Mouse (Mus musculus): ENCODE measurements around the gene Ryr2. TPM values are rescaled to one million over a fixed set of nuclear protein-coding genes. Genes with fewer than 3 reads are reported as not detected.

The Ryr2 gene
- total and polyA plus RNA-seq, 2 experiments = under 0.01 TPM; not detected in 1

GRCm38 (mm10) chr13:11926720-11927500 lies 179.8 kb downstream of the Ryr2 start:
- DNase-seq (ENCODE audit: extremely low read depth, low read depth, low spot score) = no peak
- Histone ChIP-seq H3K9ac (ENCODE audit: low read depth, low read length) (no peak overlapping the region), H3K79me2 (ENCODE audit: control insufficient read depth, insufficient read depth, low read length) (no peaks in the 10 kb centered on the region), H3K36me3 (ENCODE audit: control insufficient read depth, insufficient read depth, low read length) (no peaks in the 10 kb centered on the region), H3K27ac (replicated peaks; ENCODE audit: insufficient read depth, low read depth, low read length) (no peak overlapping the region), H3K27me3 (ENCODE audit: control insufficient read depth, insufficient read depth, low read length) (no peaks in the 10 kb centered on the region), H3K4me1 (ENCODE audit: control insufficient read depth, insufficient read depth, low read length) (no peaks in the 10 kb centered on the region), H3K4me3 (ENCODE audit: insufficient read depth, low read depth, low read length) (no peak overlapping the region)
- WGBS = 84% methylated on average over 11 of the region's 11 CpGs
- TF ChIP-seq CTCF (IDR thresholded peaks at IDR 0.05; ENCODE audit: low read depth, low read length) (no peak), POLR2A (IDR thresholded peaks at IDR 0.05; ENCODE audit: extremely low read depth, insufficient read depth, low read length) (no peak)

- no peak overlapping the region for H3K4me3 ChIP-seq (ENCODE audit: insufficient read depth, low read depth, low read length)
- H3K9ac ChIP-seq (ENCODE audit: low read depth, low read length) = no peak overlapping the region
- H3K4me1 ChIP-seq (ENCODE audit: control insufficient read depth, insufficient read depth, low read length) = no peaks in the 10 kb centered on the region
- no peaks in the 10 kb centered on the region for H3K36me3 ChIP-seq (ENCODE audit: control insufficient read depth, insufficient read depth, low read length)
- no peak overlapping the region for H3K27ac ChIP-seq (replicated peaks; ENCODE audit: insufficient read depth, low read depth, low read length)
- no peak for DNase-seq (ENCODE audit: extremely low read depth, low read depth, low spot score)
- 94% methylated on average over 2 of the region's 2 CpGs for WGBS
- TF ChIP-seq POLR2A (IDR thresholded peaks at IDR 0.05; ENCODE audit: extremely low read depth, insufficient read depth, low read length) (no peak), CTCF (IDR thresholded peaks at IDR 0.05; ENCODE audit: low read depth, low read length) (no peak)
- H3K27me3 ChIP-seq (ENCODE audit: control insufficient read depth, insufficient read depth, low read length) = no peaks in the 10 kb centered on the region
- no peaks in the 10 kb centered on the region for H3K79me2 ChIP-seq (ENCODE audit: control insufficient read depth, insufficient read depth, low read length)
Observed at GRCm38 (mm10) chr13:11926215-11926614, 180.5 kb downstream of the Ryr2 start.

- 85% methylated on average over 3 of the region's 3 CpGs for WGBS
- H3K27ac ChIP-seq (replicated peaks; ENCODE audit: insufficient read depth, low read depth, low read length) = no peak overlapping the region
- H3K4me3 ChIP-seq (ENCODE audit: insufficient read depth, low read depth, low read length) = no peak overlapping the region
- no peaks in the 10 kb centered on the region for H3K36me3 ChIP-seq (ENCODE audit: control insufficient read depth, insufficient read depth, low read length)
- DNase-seq (ENCODE audit: extremely low read depth, low read depth, low spot score) = no peak
- TF ChIP-seq CTCF (IDR thresholded peaks at IDR 0.05; ENCODE audit: low read depth, low read length) (no peak), POLR2A (IDR thresholded peaks at IDR 0.05; ENCODE audit: extremely low read depth, insufficient read depth, low read length) (no peak)
- H3K27me3 ChIP-seq (ENCODE audit: control insufficient read depth, insufficient read depth, low read length) = no peaks in the 10 kb centered on the region
- H3K4me1 ChIP-seq (ENCODE audit: control insufficient read depth, insufficient read depth, low read length) = no peaks in the 10 kb centered on the region
- no peaks in the 10 kb centered on the region for H3K79me2 ChIP-seq (ENCODE audit: control insufficient read depth, insufficient read depth, low read length)
- no peak overlapping the region for H3K9ac ChIP-seq (ENCODE audit: low read depth, low read length)
Observed at GRCm38 (mm10) chr13:11924732-11925131, 182.0 kb downstream of the Ryr2 start.

- Histone ChIP-seq H3K27ac (replicated peaks; ENCODE audit: insufficient read depth, low read depth, low read length) (no peak overlapping the region), H3K4me3 (ENCODE audit: insufficient read depth, low read depth, low read length) (no peak overlapping the region), H3K4me1 (ENCODE audit: control insufficient read depth, insufficient read depth, low read length) (no peaks in the 10 kb centered on the region), H3K27me3 (ENCODE audit: control insufficient read depth, insufficient read depth, low read length) (no peaks in the 10 kb centered on the region), H3K9ac (ENCODE audit: low read depth, low read length) (no peak overlapping the region), H3K79me2 (ENCODE audit: control insufficient read depth, insufficient read depth, low read length) (no peaks in the 10 kb centered on the region), H3K36me3 (ENCODE audit: control insufficient read depth, insufficient read depth, low read length) (no peaks in the 10 kb centered on the region)
- TF ChIP-seq POLR2A (IDR thresholded peaks at IDR 0.05; ENCODE audit: extremely low read depth, insufficient read depth, low read length) (no peak), CTCF (IDR thresholded peaks at IDR 0.05; ENCODE audit: low read depth, low read length) (no peak)
- 91% methylated on average over 1 of the region's 1 CpGs for WGBS
- no peak for DNase-seq (ENCODE audit: extremely low read depth, low read depth, low spot score)
Observed at GRCm38 (mm10) chr13:11920495-11920894, 186.2 kb downstream of the Ryr2 start.

GRCm38 (mm10) chr13:11919448-11919847 lies 187.3 kb downstream of the Ryr2 start:
- TF ChIP-seq POLR2A (IDR thresholded peaks at IDR 0.05; ENCODE audit: extremely low read depth, insufficient read depth, low read length) = no peak
- no peak for TF ChIP-seq CTCF (IDR thresholded peaks at IDR 0.05; ENCODE audit: low read depth, low read length)
- H3K36me3 ChIP-seq (ENCODE audit: control insufficient read depth, insufficient read depth, low read length) = no peaks in the 10 kb centered on the region
- no peaks in the 10 kb centered on the region for H3K79me2 ChIP-seq (ENCODE audit: control insufficient read depth, insufficient read depth, low read length)
- H3K27ac ChIP-seq (replicated peaks; ENCODE audit: insufficient read depth, low read depth, low read length) = no peak overlapping the region
- 81% methylated on average over 6 of the region's 6 CpGs for WGBS
- H3K27me3 ChIP-seq (ENCODE audit: control insufficient read depth, insufficient read depth, low read length) = no peaks in the 10 kb centered on the region
- H3K4me3 ChIP-seq (ENCODE audit: insufficient read depth, low read depth, low read length) = no peak overlapping the region
- DNase-seq (ENCODE audit: extremely low read depth, low read depth, low spot score) = no peak
- H3K9ac ChIP-seq (ENCODE audit: low read depth, low read length) = no peak overlapping the region
- no peaks in the 10 kb centered on the region for H3K4me1 ChIP-seq (ENCODE audit: control insufficient read depth, insufficient read depth, low read length)

GRCm38 (mm10) chr13:11915619-11916018 lies 191.1 kb downstream of the Ryr2 start:
- Histone ChIP-seq H3K79me2 (ENCODE audit: control insufficient read depth, insufficient read depth, low read length) (no peaks in the 10 kb centered on the region), H3K27me3 (ENCODE audit: control insufficient read depth, insufficient read depth, low read length) (no peaks in the 10 kb centered on the region), H3K4me3 (ENCODE audit: insufficient read depth, low read depth, low read length) (no peak overlapping the region), H3K27ac (replicated peaks; ENCODE audit: insufficient read depth, low read depth, low read length) (no peak overlapping the region), H3K36me3 (ENCODE audit: control insufficient read depth, insufficient read depth, low read length) (no peaks in the 10 kb centered on the region), H3K9ac (ENCODE audit: low read depth, low read length) (no peak overlapping the region), H3K4me1 (ENCODE audit: control insufficient read depth, insufficient read depth, low read length) (no peaks in the 10 kb centered on the region)
- 69% methylated on average over 2 of the region's 2 CpGs for WGBS
- no peak for DNase-seq (ENCODE audit: extremely low read depth, low read depth, low spot score)
- TF ChIP-seq POLR2A (IDR thresholded peaks at IDR 0.05; ENCODE audit: extremely low read depth, insufficient read depth, low read length) (no peak), CTCF (IDR thresholded peaks at IDR 0.05; ENCODE audit: low read depth, low read length) (no peak)
